Mouse (Mus musculus): Measurements from ENCODE around the gene Ift81.

DNA sequence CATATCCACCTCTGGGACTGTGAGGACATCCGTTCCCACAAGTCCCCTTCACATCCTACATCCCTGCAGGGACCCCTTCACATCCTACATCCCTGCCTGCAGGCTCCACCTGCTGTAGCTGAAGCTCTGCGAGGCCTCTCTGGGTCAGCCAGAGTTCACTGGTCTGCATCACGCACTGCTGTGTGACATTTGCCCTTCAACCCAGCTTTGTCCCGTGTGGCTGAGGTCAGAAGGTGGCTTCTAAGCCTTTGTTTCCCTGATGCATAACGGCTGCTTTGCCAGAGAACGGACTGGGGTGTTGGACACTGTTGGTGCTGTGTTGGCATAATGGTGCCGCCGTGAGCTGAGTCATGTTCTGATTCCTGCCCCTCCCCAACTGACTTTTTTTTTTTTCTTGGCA, 96.1 kb downstream of the Ift81 start:
- TF ChIP-seq CTCF (IDR thresholded peaks at IDR 0.05; ENCODE audit: low read depth) (no peak), EP300 (optimal IDR thresholded peaks at IDR 0.05) (no peak)
